Mouse (Mus musculus): ENCODE measurements around the gene Gm20388. TPM values are rescaled to one million over a fixed set of nuclear protein-coding genes. Genes with fewer than 3 reads are reported as not detected.

Gm20388 gene
- polyA plus RNA-seq, 1 experiment from 2014 or later: not detected

DNA sequence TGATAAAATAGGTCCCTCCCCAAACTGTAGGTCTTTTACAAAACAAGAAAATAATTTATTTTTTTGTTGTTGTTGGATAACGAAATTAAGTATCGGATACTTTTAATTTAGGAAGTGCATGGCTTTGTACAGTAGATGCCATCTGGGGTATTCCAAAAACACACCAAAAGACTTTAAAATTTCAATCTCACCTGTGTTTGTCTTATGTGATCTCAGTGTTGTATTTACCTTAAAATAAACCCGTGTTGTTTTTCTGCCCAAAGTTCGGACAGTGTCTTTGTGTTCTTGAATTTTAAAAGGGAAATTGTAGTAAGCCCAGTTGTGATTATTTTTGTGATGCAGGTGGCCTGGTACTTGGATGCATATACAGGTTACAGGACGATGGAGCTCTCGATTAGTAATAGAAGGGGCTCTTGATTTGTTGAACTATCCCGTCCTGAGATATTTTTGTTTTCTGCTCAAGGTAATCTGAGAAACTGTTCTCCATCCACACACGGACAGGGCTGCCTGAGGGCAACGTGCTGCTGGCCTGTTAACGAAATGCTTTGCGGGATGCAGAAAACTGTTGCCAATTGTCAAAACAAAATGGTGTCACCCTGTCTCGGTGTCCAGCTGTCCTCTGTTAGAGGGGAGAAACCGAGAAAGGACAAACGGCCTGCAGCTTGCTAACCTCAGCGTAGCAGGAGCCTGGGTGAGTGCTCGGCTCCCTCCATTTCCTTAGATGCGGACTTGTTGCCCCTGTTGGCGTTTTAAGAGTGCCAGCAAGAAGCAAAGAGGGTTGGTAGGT lies 1208.2 kb downstream of the Gm20388 start:
- peaks cover 95% of the 10 kb centered on the region for H3K27me3 ChIP-seq
- no peak for ATAC-seq (ENCODE audit: insufficient number of reproducible peaks, insufficient read depth, low FRiP score, low TSS enrichment, low read depth)
- no peaks in the 10 kb centered on the region for H3K36me3 ChIP-seq
- peak overlapping the region; percentile 59 for H3K4me3 ChIP-seq
- peak overlapping the region; percentile 92 for H3K4me2 ChIP-seq
- peaks cover 33% of the 10 kb centered on the region for H3K4me1 ChIP-seq
- H3K9ac ChIP-seq: peak overlapping the region; percentile 65
- 0 out of 2 replicates have a peak, but pooled peaks cover 3% of the 10 kb centered on the region for H3K9me3 ChIP-seq
- 3% methylated on average over 18 of the region's 18 CpGs for WGBS
- H3K27ac ChIP-seq: no peak overlapping the region

DNA sequence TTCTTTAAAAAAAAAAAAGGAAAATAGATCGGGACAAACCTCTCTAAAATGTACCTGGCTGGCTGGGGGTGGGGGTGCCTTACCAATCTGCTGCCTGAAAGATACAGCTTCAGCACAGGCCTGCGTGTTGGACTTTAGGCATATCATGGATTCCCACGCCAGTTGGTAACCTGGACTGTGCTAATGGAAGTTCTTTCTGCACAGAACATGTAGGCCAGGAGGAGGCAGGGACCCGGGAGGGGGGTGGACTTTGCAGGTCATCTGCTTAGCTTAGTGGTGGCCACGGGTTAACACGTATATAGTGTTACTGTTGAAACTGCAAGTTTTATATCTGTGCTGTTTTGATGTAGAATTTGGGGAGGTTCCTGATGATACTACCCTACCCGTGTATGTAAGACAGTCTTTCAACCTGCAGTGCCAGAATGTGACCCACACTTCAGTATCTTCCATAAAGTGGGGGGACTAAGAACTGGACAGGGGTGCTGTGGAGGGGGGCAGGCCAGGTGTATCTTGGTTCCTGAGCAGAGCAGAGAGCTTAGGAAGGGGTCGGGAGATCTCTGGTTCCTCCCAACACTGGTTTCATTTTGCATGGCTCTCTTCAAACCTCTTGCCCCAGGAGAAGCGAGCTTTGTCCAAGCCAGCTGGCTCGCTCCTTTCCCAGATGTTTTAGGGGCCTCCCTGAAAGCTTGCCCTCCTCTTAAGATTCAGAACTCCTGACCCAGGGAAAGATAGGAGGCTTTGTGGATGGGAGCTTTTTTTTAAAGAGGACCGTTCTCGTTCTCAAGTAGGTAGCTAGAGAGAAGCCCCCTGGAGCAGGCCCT lies 1209.2 kb downstream of the Gm20388 start:
- Histone ChIP-seq H3K36me3 (no peaks in the 10 kb centered on the region), H3K4me3 (peak overlapping the region; percentile 59), H3K4me2 (peak overlapping the region; percentile 92), H3K4me1 (peaks cover 37% of the 10 kb centered on the region), H3K27ac (no peak overlapping the region), H3K27me3 (peaks cover 95% of the 10 kb centered on the region), H3K9me3 (0 out of 2 replicates have a peak, but pooled peaks cover 3% of the 10 kb centered on the region), H3K9ac (peak overlapping the region; percentile 65)
- no peak for ATAC-seq (ENCODE audit: insufficient number of reproducible peaks, insufficient read depth, low FRiP score, low TSS enrichment, low read depth)
- 12% methylated on average over 12 of the region's 12 CpGs for WGBS

DNA sequence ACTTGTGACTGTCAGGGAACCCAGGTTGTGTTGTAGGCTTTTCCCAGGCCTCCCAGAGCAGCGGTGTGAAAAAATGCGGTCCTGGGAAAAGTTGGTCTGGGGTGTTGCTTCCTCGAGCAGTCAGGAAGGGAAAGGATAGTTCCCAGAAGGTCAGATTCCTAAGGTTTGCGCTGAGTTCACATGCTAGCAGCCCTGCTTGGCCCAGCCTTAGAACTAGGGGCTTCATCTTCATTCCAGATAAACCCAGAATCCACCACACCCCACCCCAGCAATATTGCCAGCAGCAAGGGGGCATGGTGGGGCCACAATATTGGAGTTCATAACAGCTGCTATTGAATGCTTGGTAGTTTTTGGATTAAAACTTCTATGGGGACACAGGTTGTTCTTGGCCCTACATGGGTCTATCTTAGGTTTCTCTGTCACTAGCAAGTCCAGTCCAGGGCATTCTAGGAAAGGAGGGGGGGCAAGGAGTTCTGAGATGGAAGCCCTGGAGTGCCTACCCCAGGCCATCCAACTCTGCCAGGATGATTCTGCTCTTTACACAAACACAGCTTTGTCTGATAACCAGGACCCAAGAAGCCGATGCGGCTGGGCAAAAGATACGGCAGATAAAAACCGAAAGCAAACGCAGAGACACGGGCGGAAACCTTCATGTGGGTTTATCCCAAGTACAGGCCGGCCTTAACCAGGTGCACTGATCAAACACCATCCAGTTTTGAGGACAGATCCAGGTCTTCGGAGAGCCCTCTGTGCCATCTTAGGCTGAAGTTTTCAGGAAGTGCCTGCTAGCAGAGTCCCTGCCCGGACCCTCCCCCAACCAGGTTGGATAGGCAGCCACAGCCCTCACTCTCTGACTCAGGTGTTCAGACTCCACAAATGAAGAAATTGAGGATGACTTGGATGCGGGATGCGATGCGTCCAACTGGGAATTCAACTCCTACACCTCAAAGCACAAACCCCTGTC lies 1210.1 kb downstream of the Gm20388 start:
- no peak for ATAC-seq (ENCODE audit: insufficient number of reproducible peaks, insufficient read depth, low FRiP score, low TSS enrichment, low read depth)
- Histone ChIP-seq H3K4me3 (peak overlapping the region; percentile 59), H3K4me1 (peaks cover 41% of the 10 kb centered on the region), H3K4me2 (peak overlapping the region; percentile 92), H3K27ac (no peak overlapping the region), H3K9ac (peak overlapping the region; percentile 65), H3K27me3 (peaks cover 96% of the 10 kb centered on the region), H3K9me3 (0 out of 2 replicates have a peak, but pooled peaks cover 3% of the 10 kb centered on the region), H3K36me3 (no peaks in the 10 kb centered on the region)
- WGBS: 12% methylated on average over 17 of the region's 17 CpGs

DNA sequence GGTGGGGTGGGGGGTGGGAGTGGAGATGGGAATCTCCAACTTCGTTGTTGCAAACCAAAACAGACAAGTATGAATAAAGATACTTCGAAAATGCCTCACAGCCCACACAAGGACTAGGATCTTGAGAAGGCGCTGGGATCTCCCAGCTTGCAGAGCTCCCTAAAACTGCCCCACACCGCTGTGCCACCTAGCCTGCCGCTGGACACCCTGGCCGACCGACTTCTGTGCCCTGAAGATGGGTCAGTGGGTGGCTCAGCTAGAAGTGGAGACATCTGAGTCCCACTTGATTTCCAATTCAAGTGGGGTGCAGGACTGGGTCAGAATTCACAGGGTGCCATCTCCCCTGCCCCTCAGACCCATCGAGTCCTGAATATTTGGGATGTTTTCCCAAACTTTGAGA lies 1211.1 kb downstream of the Gm20388 start:
- no peak overlapping the region for H3K4me2 ChIP-seq

DNA sequence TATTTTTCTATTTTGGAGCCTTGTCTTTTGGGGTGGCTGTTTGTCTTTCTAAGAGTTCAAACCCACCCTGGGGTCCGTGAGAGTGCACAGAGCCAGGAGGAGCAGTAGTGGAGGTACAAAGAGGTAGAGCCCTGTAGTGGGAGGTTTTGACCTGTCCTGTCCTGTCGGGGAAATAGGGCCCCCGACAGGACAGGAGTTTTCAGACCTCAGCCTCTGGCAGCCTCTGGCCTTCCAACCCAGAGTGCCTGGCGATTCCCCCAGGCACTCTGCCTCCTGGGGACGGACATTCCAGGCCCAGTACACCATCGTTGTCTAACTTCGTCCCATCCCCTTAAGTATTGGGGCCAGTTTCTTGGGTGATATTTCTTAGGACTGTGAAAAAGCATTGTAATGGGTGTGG lies 1211.7 kb downstream of the Gm20388 start:
- H3K27me3 ChIP-seq: peaks cover 99% of the 10 kb centered on the region
- no peak overlapping the region for H3K27ac ChIP-seq
- 18% methylated on average over 7 of the region's 7 CpGs for WGBS
- no peaks in the 10 kb centered on the region for H3K9me3 ChIP-seq
- H3K36me3 ChIP-seq: no peaks in the 10 kb centered on the region
- ATAC-seq (ENCODE audit: insufficient number of reproducible peaks, insufficient read depth, low FRiP score, low TSS enrichment, low read depth): no peak
- no peak overlapping the region for H3K4me2 ChIP-seq
- H3K9ac ChIP-seq: no peak overlapping the region
- H3K4me3 ChIP-seq: no peak overlapping the region
- peaks cover 33% of the 10 kb centered on the region for H3K4me1 ChIP-seq

More for the DNA sequence above, 1211.1 kb downstream of the Gm20388 start:
- WGBS: 12% methylated on average over 8 of the region's 8 CpGs
- no peak overlapping the region for H3K9ac ChIP-seq
- peaks cover 99% of the 10 kb centered on the region for H3K27me3 ChIP-seq
- no peaks in the 10 kb centered on the region for H3K36me3 ChIP-seq
- no peak overlapping the region for H3K4me3 ChIP-seq
- peaks cover 39% of the 10 kb centered on the region for H3K4me1 ChIP-seq
- H3K27ac ChIP-seq: no peak overlapping the region
- no peak for ATAC-seq (ENCODE audit: insufficient number of reproducible peaks, insufficient read depth, low FRiP score, low TSS enrichment, low read depth)
- H3K9me3 ChIP-seq: 0 out of 2 replicates have a peak, but pooled peaks cover 3% of the 10 kb centered on the region

DNA sequence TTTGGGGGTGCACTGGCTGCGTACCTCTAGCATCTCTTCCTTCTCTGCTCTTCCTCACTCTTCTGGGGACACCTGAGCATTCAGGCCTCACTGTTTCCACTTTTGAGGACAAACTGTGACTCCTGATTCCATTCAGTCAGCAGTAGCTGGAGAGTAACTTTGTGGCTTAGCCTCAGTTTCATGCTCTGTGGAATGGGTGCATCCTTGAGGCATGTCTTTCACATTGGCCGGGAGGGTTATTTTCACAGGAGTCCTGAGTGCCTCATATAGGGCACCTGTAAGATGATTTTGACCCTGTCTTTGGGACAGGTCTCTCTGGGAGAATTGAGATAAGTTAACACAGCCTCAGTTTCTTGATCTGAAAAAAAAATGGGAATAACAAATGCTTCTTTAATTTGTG lies 1212.5 kb downstream of the Gm20388 start:
- Histone ChIP-seq H3K9me3 (no peaks in the 10 kb centered on the region), H3K36me3 (no peaks in the 10 kb centered on the region), H3K9ac (no peak overlapping the region), H3K4me2 (no peak overlapping the region), H3K27ac (no peak overlapping the region), H3K4me3 (no peak overlapping the region), H3K27me3 (peaks cover 99% of the 10 kb centered on the region), H3K4me1 (peaks cover 30% of the 10 kb centered on the region)
- no peak for ATAC-seq (ENCODE audit: insufficient number of reproducible peaks, insufficient read depth, low FRiP score, low TSS enrichment, low read depth)
- 40% methylated on average over 2 of the region's 2 CpGs for WGBS

DNA sequence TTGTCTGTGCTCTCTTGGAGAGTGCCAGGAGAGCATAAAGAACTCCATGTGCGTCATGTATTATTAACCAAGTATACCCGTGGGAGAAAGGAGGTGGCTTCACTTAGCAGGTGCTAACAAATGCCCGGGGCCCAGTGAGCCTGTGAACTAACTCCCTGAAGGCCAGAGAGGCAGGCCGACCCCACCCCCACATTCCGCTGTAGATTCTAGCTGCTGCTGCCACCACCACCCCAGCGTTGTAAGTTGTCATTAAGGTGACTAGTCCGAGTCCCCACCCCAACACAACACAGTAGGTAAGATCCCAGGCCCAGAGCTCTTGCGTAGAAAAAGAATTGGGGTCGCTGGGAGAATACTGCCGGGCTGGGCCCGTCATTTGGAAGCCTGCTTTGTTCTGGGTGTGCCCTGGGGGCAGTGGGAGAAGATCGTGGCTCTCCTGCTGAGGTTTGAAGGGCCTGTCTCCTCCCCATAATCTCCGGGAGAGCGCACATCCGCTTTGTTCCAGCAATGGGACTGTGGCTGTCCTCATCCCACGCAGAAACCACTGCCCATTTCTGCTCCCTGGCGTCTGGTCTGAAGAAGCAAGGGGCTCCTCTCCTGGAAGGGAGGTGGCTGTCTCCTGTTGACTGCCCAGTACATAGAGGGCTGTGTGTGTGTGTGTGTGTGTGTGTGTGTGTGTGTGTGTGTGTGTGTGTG lies 1214.1 kb downstream of the Gm20388 start:
- no peak overlapping the region for H3K9ac ChIP-seq
- no peaks in the 10 kb centered on the region for H3K36me3 ChIP-seq
- H3K4me1 ChIP-seq: peaks cover 43% of the 10 kb centered on the region
- ATAC-seq (ENCODE audit: insufficient number of reproducible peaks, insufficient read depth, low FRiP score, low TSS enrichment, low read depth): peak; percentile 27; the same call in 1 of the 2 replicates
- peak overlapping the region; percentile 40; the same call in 1 of the 2 replicates for H3K4me3 ChIP-seq
- no peak overlapping the region for H3K27ac ChIP-seq
- peak overlapping the region; percentile 68 for H3K4me2 ChIP-seq
- no peaks in the 10 kb centered on the region for H3K9me3 ChIP-seq
- H3K27me3 ChIP-seq: peaks cover 100% of the 10 kb centered on the region
- WGBS: 3% methylated on average over 17 of the region's 17 CpGs

DNA sequence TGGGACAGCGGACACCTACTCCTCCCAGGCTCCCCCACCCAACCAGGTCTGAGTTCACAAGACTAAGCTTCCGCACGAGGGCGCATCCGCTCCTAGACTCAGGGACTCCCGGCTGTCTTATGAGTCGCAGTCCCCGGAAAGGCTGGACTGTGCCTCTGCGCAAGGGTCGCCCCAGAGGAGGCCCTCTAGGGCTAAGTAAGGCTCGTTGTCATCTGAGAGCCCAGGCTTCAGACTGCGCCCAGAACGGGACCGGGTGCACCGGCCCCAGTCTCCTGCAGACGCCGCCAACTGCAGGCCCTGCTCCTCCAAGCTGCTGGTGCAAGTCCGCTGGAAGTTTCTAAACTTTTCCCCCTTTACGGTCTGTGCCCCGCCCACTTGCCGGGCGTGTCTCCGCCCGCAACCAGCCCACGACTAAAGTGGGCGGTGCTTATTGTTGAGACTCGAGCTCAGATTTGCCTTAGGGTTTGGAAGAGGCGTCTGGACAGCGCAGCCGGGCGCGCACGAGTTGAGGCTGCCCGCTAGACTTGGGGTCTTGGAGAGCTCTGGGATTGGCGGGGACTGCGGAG lies 1214.8 kb downstream of the Gm20388 start:
- Histone ChIP-seq H3K4me2 (peak overlapping the region; percentile 68), H3K4me3 (peak overlapping the region; percentile 40), H3K9me3 (no peaks in the 10 kb centered on the region), H3K27ac (no peak overlapping the region; the same call in 1 of the 2 replicates), H3K9ac (0 out of 2 replicates have a peak overlapping the region, but pooled peaks have one; percentile 36), H3K27me3 (peaks cover 100% of the 10 kb centered on the region), H3K36me3 (no peaks in the 10 kb centered on the region), H3K4me1 (peaks cover 40% of the 10 kb centered on the region)
- under 1% methylated on average over 35 of the region's 36 CpGs for WGBS
- ATAC-seq (ENCODE audit: insufficient number of reproducible peaks, insufficient read depth, low FRiP score, low TSS enrichment, low read depth): peak; percentile 65

DNA sequence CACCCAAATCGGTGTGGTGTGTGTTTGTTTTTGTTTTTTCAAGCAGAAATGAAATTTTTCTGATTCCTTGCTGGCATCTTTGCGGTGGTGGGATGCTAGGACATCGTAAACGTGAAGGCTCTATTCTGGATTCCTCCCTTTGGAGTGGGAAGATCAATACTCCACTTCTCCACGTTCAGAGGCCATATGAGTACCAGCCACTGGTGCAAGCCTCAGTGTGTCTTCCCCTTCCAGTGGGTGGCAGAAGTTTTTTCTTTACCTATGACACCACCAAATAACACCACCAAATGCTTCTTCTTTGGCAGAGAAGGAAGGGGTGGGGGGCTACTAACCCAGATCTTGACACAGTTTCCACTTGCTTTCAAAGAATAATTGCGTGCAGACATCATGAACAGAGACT lies 1215.5 kb downstream of the Gm20388 start:
- Histone ChIP-seq H3K4me3 (peak overlapping the region; percentile 40), H3K4me2 (peak overlapping the region; percentile 68), H3K27ac (no peak overlapping the region), H3K9ac (no peak overlapping the region), H3K9me3 (no peaks in the 10 kb centered on the region), H3K4me1 (peaks cover 38% of the 10 kb centered on the region), H3K27me3 (peaks cover 100% of the 10 kb centered on the region), H3K36me3 (no peaks in the 10 kb centered on the region)
- WGBS: 5% methylated on average over 6 of the region's 6 CpGs
- no peak for ATAC-seq (ENCODE audit: insufficient number of reproducible peaks, insufficient read depth, low FRiP score, low TSS enrichment, low read depth)

DNA sequence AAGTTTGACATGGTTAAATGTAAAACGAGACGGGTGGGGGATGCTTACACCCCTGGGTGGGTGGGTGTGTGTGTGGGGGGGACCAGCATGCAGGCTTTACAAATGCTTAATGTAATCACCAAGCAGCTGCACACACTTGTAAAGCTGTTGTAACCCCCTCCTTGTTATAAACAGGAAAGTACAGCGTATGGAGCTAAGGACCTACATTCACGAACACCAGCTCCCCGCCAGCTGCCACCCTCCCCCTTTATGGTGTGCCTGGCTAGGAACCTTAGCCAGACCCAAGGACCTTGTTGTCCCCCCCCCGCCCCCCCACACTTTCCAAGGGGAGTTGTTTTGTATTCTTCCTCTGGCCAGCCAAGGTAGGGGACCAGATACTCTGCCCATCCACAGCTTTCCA lies 1216.1 kb downstream of the Gm20388 start:
- H3K9ac ChIP-seq: no peak overlapping the region
- H3K27me3 ChIP-seq: peaks cover 99% of the 10 kb centered on the region
- H3K4me3 ChIP-seq: no peak overlapping the region
- no peak for ATAC-seq (ENCODE audit: insufficient number of reproducible peaks, insufficient read depth, low FRiP score, low TSS enrichment, low read depth)
- no peak overlapping the region for H3K4me2 ChIP-seq
- H3K4me1 ChIP-seq: peaks cover 36% of the 10 kb centered on the region
- 4% methylated on average over 6 of the region's 6 CpGs for WGBS
- H3K9me3 ChIP-seq: no peaks in the 10 kb centered on the region
- no peak overlapping the region for H3K27ac ChIP-seq
- no peaks in the 10 kb centered on the region for H3K36me3 ChIP-seq
